Mouse (Mus musculus) heart, adult 2 months (tissue): Measurements from ENCODE around the gene Spef1. TPM values are rescaled to one million over a fixed set of nuclear protein-coding genes. Genes with fewer than 3 reads are reported as not detected.
A peak's percentile ranks its signal among the peaks of the same experiment; 100 is the strongest.

Experiments used
- DNase-seq, 2 experiments: peaks; one replicate each; pipeline ENCODE4 v3.0.0; 2021
- H3K27ac ChIP-seq: fragments of 200-600 bp; 2 replicates; pipeline ENCODE4 v1.8.1; 2022
- H3K27me3 ChIP-seq: fragments of 200-500 bp; 2 replicates; pipeline ENCODE4 v1.6.1; 2012; ENCODE audit warnings: mild to moderate bottlenecking, low read length, inconsistent platforms, mixed read lengths; ENCODE audit not compliant: control insufficient read depth, insufficient read depth
- H3K36me3 ChIP-seq: fragments of 200-500 bp; 2 replicates; pipeline ENCODE4 v1.6.1; 2012; ENCODE audit warnings: low read length, inconsistent platforms; ENCODE audit not compliant: control insufficient read depth, insufficient read depth
- H3K4me1 ChIP-seq: fragments of 200-500 bp; 2 replicates; pipeline ENCODE4 v1.6.1; 2011; ENCODE audit warnings: low read length; ENCODE audit not compliant: control insufficient read depth, insufficient read depth
- H3K4me3 ChIP-seq: fragments of 200-600 bp; 2 replicates; pipeline ENCODE4 v1.8.1; 2022
- H3K79me2 ChIP-seq: fragments of 200-500 bp; replicated peaks from 2 replicates; pipeline ENCODE4 v1.6.1; 2012; ENCODE audit warnings: mild to moderate bottlenecking, inconsistent platforms, low read length, moderate library complexity, mixed read lengths; ENCODE audit not compliant: control insufficient read depth, insufficient read depth
- H3K9ac ChIP-seq: fragments of 200-500 bp; 2 replicates; pipeline ENCODE4 v1.6.1; 2012; ENCODE audit warnings: low read depth, mild to moderate bottlenecking, control low read depth, inconsistent platforms, low read length, mixed read lengths
- CTCF ChIP-seq: fragments of 200-600 bp; IDR thresholded peaks from 2 replicates; pipeline ENCODE4 v1.8.1; 2022; ENCODE audit warnings: antibody characterized with exemption, mild to moderate bottlenecking, moderate library complexity
- EP300 ChIP-seq: fragments of 200-500 bp; IDR thresholded peaks from 2 replicates; pipeline ENCODE4 v1.6.1; 2011; ENCODE audit warnings: low read depth, low read length, control low read depth; ENCODE audit not compliant: insufficient read depth
- POLR2A ChIP-seq: fragments of 200-500 bp; IDR thresholded peaks from 2 replicates; pipeline ENCODE4 v1.6.1; 2011; ENCODE audit warnings: mild to moderate bottlenecking, low read depth, low read length, control low read depth; ENCODE audit not compliant: insufficient read depth
- WGBS: fragments of 180-500 bp; shearing (Covaris S2); methylation state at CpG from one replicate; pipeline ENCODE4 v1.1.7; 2018; 5-methylcytosine and 5-hydroxymethylcytosine counted together
- intact Hi-C: fragments of 180-260 bp; cut with DNase I; formaldehyde crosslinking; loops from one replicate; pipeline ENCODE4 v1.15.1; 2025
- polyA plus RNA-seq: library from polyadenylated mRNA; depleted of rRNA; stranded (reverse); fragments of >200 nt; gene quantifications from 2 replicates; pipeline ENCODE4 v1.2.3, GENCODE M21; 2012
- total RNA-seq, 2 experiments: library from RNA; stranded (reverse); gene quantifications; 2 replicates each; pipeline ENCODE4 v1.2.3; 2021

Spef1 gene
- total and polyA plus RNA-seq, 3 experiments = 3.3 to 5.2 (median 4.4) TPM

DNA sequence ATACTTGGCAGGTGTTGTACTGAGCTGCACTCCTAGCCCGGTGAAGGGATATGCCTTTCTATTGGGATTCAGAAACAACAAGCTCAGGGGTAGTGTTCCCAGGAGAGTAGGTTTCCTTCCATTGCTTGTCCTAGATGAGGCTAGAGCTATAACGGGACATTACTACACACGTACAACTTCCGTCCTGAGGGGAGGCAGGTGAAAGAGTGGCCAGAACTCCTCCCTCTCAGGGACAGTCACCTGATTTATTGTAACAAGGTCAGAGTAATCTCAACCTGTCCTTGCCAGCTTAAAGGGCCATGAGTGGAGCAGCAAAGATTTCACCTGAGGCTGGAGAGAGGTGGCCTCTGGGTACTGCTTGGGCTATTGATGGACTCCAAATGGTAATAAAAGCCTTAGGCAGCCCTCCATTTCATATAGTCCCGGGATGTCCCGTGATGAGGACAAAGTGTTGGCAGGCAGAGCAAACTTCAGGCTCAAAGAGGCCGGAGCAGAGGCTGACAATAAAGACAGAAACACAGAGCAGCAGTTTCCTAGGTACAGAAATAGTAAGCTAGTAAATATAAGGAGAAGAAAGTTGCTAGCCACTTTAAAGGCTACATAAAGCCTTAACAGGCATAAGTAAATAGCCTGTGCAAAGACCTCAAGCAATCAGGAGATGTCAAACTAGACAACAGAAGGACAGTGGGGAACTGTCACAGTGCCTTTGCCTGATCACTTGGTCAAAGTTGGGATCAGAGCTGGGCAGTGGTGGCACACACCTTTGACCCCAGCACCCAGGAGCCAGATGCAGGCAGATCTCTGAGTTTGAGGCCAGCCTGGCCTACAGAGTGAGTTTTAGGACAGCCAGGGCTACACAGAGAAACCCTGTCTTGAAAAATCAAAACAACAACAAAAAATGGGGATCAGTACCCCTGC is 29.1 kb upstream of the Spef1 start:
- Histone ChIP-seq H3K4me3 (no peak overlapping the region), H3K36me3 (peaks cover 12% of the 10 kb centered on the region), H3K79me2 (no peaks in the 10 kb centered on the region), H3K4me1 (peaks cover 20% of the 10 kb centered on the region), H3K27me3 (no peaks in the 10 kb centered on the region), H3K9ac (no peak overlapping the region), H3K27ac (peak overlapping the region; percentile 83)
- WGBS = 22% methylated on average over 7 of the region's 7 CpGs
- intact Hi-C loops = no loop called here
- peak; percentile 89 for TF ChIP-seq EP300
- peak; percentile 51; the same call in 1 of the 2 replicates for TF ChIP-seq POLR2A
- TF ChIP-seq CTCF = no peak
- peak in 1 of 2 experiments; percentile 67 for DNase-seq

DNA sequence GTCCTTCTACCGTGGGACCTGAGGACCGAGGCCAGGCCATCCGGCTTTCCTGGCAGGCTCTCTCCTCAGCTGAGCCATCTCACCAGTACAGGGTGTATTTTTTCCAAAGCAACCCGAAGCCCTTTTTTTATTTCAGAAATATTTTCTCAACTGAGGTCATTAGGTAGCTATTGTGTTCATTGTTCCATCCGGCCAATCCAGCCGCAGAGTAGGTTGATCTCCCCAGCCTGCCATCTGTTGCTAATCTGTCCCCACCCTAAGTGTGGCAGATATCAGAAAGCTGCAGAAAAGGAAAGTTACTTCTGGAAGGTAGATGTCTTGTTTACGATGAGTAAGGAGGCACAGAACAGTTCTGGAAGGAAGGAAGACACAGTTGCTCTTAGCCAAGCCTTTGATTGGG is 26.7 kb upstream of the Spef1 start:
- WGBS = 23% methylated on average over 7 of the region's 7 CpGs
- H3K4me3 ChIP-seq = no peak overlapping the region
- DNase-seq = peak in 1 of 2 experiments; percentile 46
- TF ChIP-seq EP300 (no peak), POLR2A (0 out of 2 replicates have a peak, but pooled peaks have one; percentile 38)
- no peaks in the 10 kb centered on the region for H3K79me2 ChIP-seq
- no peak overlapping the region; the same call in 1 of the 2 replicates for H3K9ac ChIP-seq
- peak overlapping the region; percentile 71 for H3K27ac ChIP-seq
- H3K4me1 ChIP-seq = peaks cover 28% of the 10 kb centered on the region
- H3K27me3 ChIP-seq = no peaks in the 10 kb centered on the region
- H3K36me3 ChIP-seq = peaks cover 12% of the 10 kb centered on the region
- intact Hi-C loops = no loop called here

DNA sequence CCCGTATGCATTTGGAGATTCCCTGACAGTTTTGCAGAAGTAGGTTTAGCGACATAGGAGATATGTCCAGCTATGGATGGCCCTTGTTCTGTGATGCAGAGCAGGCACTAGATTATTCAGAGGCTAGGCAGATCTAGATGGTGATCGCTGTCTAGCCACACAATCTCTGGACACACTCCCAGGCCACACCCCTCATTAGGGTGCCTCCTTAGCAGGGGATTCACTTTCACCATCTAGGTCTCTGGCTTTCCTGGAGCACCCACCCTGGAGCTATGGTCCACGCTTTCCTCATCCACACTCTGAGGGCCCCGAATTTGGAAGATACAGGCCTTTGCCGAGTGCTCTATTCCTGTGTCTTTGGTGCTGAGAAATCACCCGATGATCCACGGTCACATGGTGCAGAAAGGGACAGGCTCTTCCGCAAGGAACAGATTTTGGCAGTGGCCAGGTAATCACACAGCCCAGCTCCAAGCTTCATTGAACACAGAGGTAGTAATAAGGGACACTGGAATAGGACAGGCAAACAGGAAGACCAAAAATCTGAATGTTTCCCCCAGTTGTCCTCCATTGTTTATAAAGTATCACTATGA is 24.0 kb upstream of the Spef1 start:
- intact Hi-C loops = no loop called here
- peaks cover 26% of the 10 kb centered on the region for H3K4me1 ChIP-seq
- H3K27me3 ChIP-seq = no peaks in the 10 kb centered on the region
- peak overlapping the region; percentile 96 for H3K4me3 ChIP-seq
- WGBS = 23% methylated on average over 9 of the region's 9 CpGs
- H3K9ac ChIP-seq = peak overlapping the region; percentile 71
- H3K79me2 ChIP-seq = no peaks in the 10 kb centered on the region
- H3K27ac ChIP-seq = peak overlapping the region; percentile 99
- peaks cover 12% of the 10 kb centered on the region for H3K36me3 ChIP-seq
- no peak for TF ChIP-seq POLR2A
- TF ChIP-seq CTCF = no peak
- no peak for TF ChIP-seq EP300
- DNase-seq = peak; percentile 49 to 58

DNA sequence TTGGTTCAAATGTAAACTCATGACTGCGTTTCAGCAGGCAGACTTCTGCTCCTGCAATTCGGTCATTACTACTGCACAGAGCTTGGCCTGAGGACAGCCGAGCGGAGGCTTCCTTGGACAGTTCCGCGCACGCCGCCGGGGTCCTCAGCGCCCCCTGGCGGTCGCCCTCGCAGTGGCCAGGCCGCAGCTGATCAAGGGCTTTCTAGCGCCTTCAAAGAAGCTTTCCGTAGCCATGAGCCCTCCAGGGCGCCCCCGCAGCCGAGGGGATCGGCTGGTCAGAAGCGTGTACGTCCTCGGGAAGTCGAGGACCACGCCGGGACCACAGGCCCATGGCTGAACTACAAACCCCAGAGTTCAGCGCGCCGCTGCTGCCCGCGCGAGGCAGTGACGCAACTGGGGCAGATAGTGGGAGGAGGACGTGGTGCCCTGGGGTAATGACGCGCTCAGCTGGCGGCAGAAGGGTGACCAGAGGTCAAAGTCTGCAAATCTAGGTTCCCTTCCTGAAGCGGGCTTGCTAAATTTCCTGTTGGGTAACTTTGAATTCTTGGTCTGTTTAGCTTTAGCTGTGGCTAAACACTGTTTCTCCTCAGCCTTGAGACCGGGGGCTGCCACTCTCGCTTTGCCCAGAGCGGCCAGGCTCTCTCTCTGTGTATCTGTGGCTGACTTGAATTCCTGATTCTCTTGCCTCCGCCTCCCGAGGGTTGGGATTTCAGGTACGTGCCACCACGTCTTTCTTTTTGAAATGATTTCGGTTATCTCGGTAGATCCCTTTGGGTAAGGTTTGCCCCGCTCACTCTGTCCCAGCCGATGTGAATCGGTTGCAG is 23.1 kb upstream of the Spef1 start:
- peak; percentile 97 to 98 for DNase-seq
- Histone ChIP-seq H3K9ac (peak overlapping the region; percentile 75), H3K36me3 (peaks cover 8% of the 10 kb centered on the region), H3K27ac (peak overlapping the region; percentile 99), H3K27me3 (no peaks in the 10 kb centered on the region), H3K4me1 (peaks cover 25% of the 10 kb centered on the region), H3K4me3 (peak overlapping the region; percentile 96), H3K79me2 (no peaks in the 10 kb centered on the region)
- intact Hi-C loops = loop anchor here (1.0 kb wide), 3 partner anchors 23 to 44 kb away; partner anchors contain the start of gene Cenpb
- WGBS = under 1% methylated on average over 50 of the region's 50 CpGs
- TF ChIP-seq CTCF = no peak; the same call in 1 of the 2 replicates
- TF ChIP-seq EP300 = peak; percentile 91; the same call in 1 of the 2 replicates
- TF ChIP-seq POLR2A = peak; percentile 95

DNA sequence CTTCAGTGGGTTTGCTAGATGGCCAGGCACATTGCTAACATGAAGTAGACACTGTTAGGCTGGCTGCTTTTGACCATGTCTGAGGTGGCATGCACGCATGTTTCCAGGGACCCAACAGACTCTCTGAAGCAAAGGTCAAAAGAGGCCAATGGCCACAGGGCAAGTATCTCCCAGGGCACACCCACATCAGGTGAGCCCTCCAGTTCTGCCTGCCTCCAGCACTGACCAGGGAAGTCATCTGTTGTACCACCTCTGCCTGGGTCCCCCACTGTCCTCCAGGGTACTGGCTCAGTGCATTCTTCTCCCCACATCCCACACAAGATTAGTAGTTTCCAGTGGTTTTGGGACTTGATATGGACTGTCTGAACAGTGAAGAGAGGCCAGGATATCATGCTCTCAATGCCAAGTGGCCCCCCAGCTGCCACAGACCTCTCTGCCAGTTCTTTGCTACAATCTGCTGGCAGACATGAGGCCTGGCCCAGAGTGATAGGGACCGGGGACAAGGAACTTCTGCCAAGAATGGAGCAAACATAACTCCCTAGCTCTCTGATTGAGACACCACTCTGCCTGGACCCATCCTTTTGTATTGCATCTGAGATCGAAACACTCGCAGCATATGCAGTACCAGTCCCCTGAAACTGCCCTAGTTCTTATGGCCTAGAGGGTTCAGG is 22.2 kb upstream of the Spef1 start:
- peak in 1 of 2 experiments; percentile 26 for DNase-seq
- no peak overlapping the region; the same call in 1 of the 2 replicates for H3K4me3 ChIP-seq
- 54% methylated on average over 4 of the region's 4 CpGs for WGBS
- intact Hi-C loops = no loop called here
- H3K9ac ChIP-seq = no peak overlapping the region; the same call in 1 of the 2 replicates
- no peaks in the 10 kb centered on the region for H3K79me2 ChIP-seq
- peak overlapping the region; percentile 99 for H3K27ac ChIP-seq
- peaks cover 30% of the 10 kb centered on the region for H3K4me1 ChIP-seq
- H3K36me3 ChIP-seq = peaks cover 7% of the 10 kb centered on the region
- TF ChIP-seq POLR2A = no peak
- no peak for TF ChIP-seq CTCF
- no peak for TF ChIP-seq EP300
- H3K27me3 ChIP-seq = no peaks in the 10 kb centered on the region
